Mouse (Mus musculus) bone marrow, adult 2 months (tissue): ENCODE measurements around the gene Sdf2.

Experiments used
- CTCF ChIP-seq: fragments of 200-500 bp; IDR thresholded peaks from 2 replicates; pipeline ENCODE4 v1.5.1; 2011; ENCODE audit warnings: low read length, control low read depth; ENCODE audit not compliant: control insufficient read depth, insufficient read depth
- POLR2A ChIP-seq: fragments of 200-500 bp; IDR thresholded peaks from 2 replicates; pipeline ENCODE4 v1.6.1; 2011; ENCODE audit warnings: low read depth, mild to moderate bottlenecking, control low read depth, low read length, borderline replicate concordance; ENCODE audit not compliant: control insufficient read depth

DNA sequence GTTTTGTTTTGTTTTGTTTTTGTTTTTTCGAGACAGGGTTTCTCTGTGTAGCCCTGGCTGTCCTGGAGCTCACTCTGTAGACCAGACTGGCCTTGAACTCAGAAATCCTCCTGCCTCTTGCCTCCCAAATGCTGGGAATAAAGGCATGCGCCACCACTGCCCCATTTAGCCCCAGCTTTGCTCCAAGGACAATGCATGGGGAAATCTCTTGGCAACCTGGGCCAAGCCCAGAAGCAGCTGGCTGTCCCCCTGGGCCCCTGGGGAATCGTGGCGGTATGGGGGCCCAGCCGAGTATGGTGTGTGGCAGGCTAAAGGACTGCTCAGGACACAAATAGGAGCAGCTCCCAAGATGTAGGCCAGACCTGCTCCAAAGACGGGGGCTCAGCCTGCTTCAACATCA, 41.3 kb upstream of the Sdf2 start:
- no peak for TF ChIP-seq CTCF
- TF ChIP-seq POLR2A: no peak
